Comparison of ENCODE assay signal across 20 mouse cellular contexts in the genomic region with DNA sequence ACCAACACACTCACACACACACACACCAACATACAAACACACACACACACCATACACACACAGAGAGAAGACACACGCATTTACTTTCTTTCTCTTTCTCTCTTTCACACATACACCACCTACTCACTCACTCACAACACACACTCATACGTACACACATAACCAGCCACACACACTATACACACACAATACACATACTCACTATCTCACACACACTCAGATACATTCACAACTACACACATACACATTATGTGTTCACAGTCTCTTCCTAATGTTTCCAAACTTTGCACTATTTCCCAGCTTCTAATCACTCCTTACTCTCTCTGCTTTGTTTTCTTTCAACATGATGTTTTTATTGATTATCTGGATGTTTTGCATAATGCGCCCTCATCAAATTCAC.
A peak's percentile ranks its signal among the peaks of the same experiment; 100 is the strongest.
DNase-seq lines count a peak whose midpoint lies in the region; ATAC-seq lines count a peak whose summit lies in the region.
"Had no signal": no experiment of that assay in that cellular context is flagged by ENCODE, and none has a peak within 500 bp of the region (broad histone marks: within the 10 kb centered on the region; RNA-seq: fewer than 3 reads in every experiment).

No protein-coding gene starts in this region.

- no peaks in the 10 kb centered on the region for H3K4me1 ChIP-seq in embryonic facial prominence, embryonic 11.5 days (ENCODE audit: control insufficient read depth, insufficient read depth, low read length)
- peaks cover 8% of the 10 kb centered on the region for H3K4me1 ChIP-seq in embryonic facial prominence, embryonic 10.5 days
- peaks cover 12% of the 10 kb centered on the region; the same call in 1 of the 2 replicates for H3K4me1 ChIP-seq in forebrain, embryonic 13.5 days
- 0 out of 2 replicates have a peak, but pooled peaks cover 2% of the 10 kb centered on the region for H3K4me1 ChIP-seq in forebrain, embryonic 16.5 days (replicated peaks; ENCODE audit: control insufficient read depth, insufficient read depth, low read length)
- 0 out of 2 replicates have a peak, but pooled peaks cover 3% of the 10 kb centered on the region for H3K4me1 ChIP-seq in kidney, embryonic 16.5 days (ENCODE audit: insufficient read depth, low read length)
- H3K4me1 ChIP-seq in midbrain, embryonic 12.5 days, result peaks cover 10% of the 10 kb centered on the region
- H3K4me1 ChIP-seq in midbrain, embryonic 10.5 days, result peaks cover 17% of the 10 kb centered on the region
- H3K4me1 ChIP-seq: embryonic facial prominence, embryonic 12.5 days; embryonic facial prominence, embryonic 15.5 days; heart, embryonic 10.5 days; heart, embryonic 13.5 days; intestine, embryonic 15.5 days had no signal

- no peaks in the 10 kb centered on the region for H3K9me3 ChIP-seq in embryonic facial prominence, embryonic 11.5 days (replicated peaks; ENCODE audit: control insufficient read depth, low read length)
- H3K9me3 ChIP-seq in embryonic facial prominence, embryonic 10.5 days, result no peaks in the 10 kb centered on the region
- H3K9me3 ChIP-seq in forebrain, embryonic 13.5 days (replicated peaks), result no peaks in the 10 kb centered on the region
- H3K9me3 ChIP-seq in forebrain, embryonic 16.5 days (ENCODE audit: control insufficient read depth, low read length), result no peaks in the 10 kb centered on the region
- no peaks in the 10 kb centered on the region for H3K9me3 ChIP-seq in kidney, embryonic 16.5 days (ENCODE audit: low read length)
- no peaks in the 10 kb centered on the region for H3K9me3 ChIP-seq in midbrain, embryonic 12.5 days
- H3K9me3 ChIP-seq in midbrain, embryonic 10.5 days (replicated peaks), result no peaks in the 10 kb centered on the region
- H3K9me3 ChIP-seq: embryonic facial prominence, embryonic 12.5 days; embryonic facial prominence, embryonic 15.5 days; heart, embryonic 10.5 days; heart, embryonic 13.5 days; hindbrain, embryonic 12.5 days; hindbrain, embryonic 15.5 days; intestine, embryonic 15.5 days had no signal

- no peaks in the 10 kb centered on the region for H3K27me3 ChIP-seq in embryonic facial prominence, embryonic 11.5 days (ENCODE audit: control insufficient read depth, insufficient read depth, low read length)
- no peaks in the 10 kb centered on the region for H3K27me3 ChIP-seq in embryonic facial prominence, embryonic 10.5 days (replicated peaks; ENCODE audit: low read depth, poor library complexity, severe bottlenecking)
- H3K27me3 ChIP-seq in forebrain, embryonic 13.5 days, result no peaks in the 10 kb centered on the region
- H3K27me3 ChIP-seq in forebrain, embryonic 16.5 days (replicated peaks; ENCODE audit: control insufficient read depth, insufficient read depth, low read length), result no peaks in the 10 kb centered on the region
- H3K27me3 ChIP-seq in kidney, embryonic 16.5 days (ENCODE audit: insufficient read depth, low read length), result no peaks in the 10 kb centered on the region
- H3K27me3 ChIP-seq in midbrain, embryonic 12.5 days, result no peaks in the 10 kb centered on the region
- no peaks in the 10 kb centered on the region for H3K27me3 ChIP-seq in midbrain, embryonic 10.5 days (ENCODE audit: low read depth, poor library complexity, severe bottlenecking)
- H3K27me3 ChIP-seq: embryonic facial prominence, embryonic 12.5 days; embryonic facial prominence, embryonic 15.5 days; heart, embryonic 13.5 days; hindbrain, embryonic 12.5 days; hindbrain, embryonic 15.5 days; intestine, embryonic 15.5 days had no signal

- 77% methylated on average over 3 of the region's 3 CpGs for WGBS in embryonic facial prominence, embryonic 11.5 days
- WGBS in embryonic facial prominence, embryonic 10.5 days, result 81% methylated on average over 3 of the region's 3 CpGs
- 87% methylated on average over 3 of the region's 3 CpGs for WGBS in forebrain, embryonic 13.5 days
- WGBS in forebrain, embryonic 16.5 days, result 83% methylated on average over 3 of the region's 3 CpGs
- 89% methylated on average over 3 of the region's 3 CpGs for WGBS in kidney, embryonic 16.5 days
- 89% methylated on average over 3 of the region's 3 CpGs for WGBS in midbrain, embryonic 12.5 days
- 84% methylated on average over 3 of the region's 3 CpGs for WGBS in midbrain, embryonic 10.5 days

- H3K36me3 ChIP-seq in embryonic facial prominence, embryonic 11.5 days (replicated peaks; ENCODE audit: control insufficient read depth, insufficient read depth, low read depth, low read length), result no peaks in the 10 kb centered on the region
- no peaks in the 10 kb centered on the region for H3K36me3 ChIP-seq in embryonic facial prominence, embryonic 10.5 days (replicated peaks)
- H3K36me3 ChIP-seq in forebrain, embryonic 13.5 days (ENCODE audit: poor library complexity, severe bottlenecking), result no peaks in the 10 kb centered on the region
- no peaks in the 10 kb centered on the region for H3K36me3 ChIP-seq in forebrain, embryonic 16.5 days (ENCODE audit: control insufficient read depth, insufficient read depth)
- no peaks in the 10 kb centered on the region for H3K36me3 ChIP-seq in kidney, embryonic 16.5 days (ENCODE audit: insufficient read depth, low read length)
- no peaks in the 10 kb centered on the region for H3K36me3 ChIP-seq in midbrain, embryonic 12.5 days
- H3K36me3 ChIP-seq in midbrain, embryonic 10.5 days, result peaks cover 4% of the 10 kb centered on the region; the same call in 1 of the 2 replicates
- H3K36me3 ChIP-seq: embryonic facial prominence, embryonic 12.5 days; embryonic facial prominence, embryonic 15.5 days; heart, embryonic 10.5 days; heart, embryonic 13.5 days; hindbrain, embryonic 12.5 days; hindbrain, embryonic 15.5 days; intestine, embryonic 15.5 days had no signal

- H3K27ac ChIP-seq in embryonic facial prominence, embryonic 11.5 days (replicated peaks; ENCODE audit: low read depth, low read length), result no peak overlapping the region
- H3K27ac ChIP-seq in embryonic facial prominence, embryonic 10.5 days (replicated peaks), result no peak overlapping the region
- no peak overlapping the region for H3K27ac ChIP-seq in forebrain, embryonic 13.5 days
- H3K27ac ChIP-seq in forebrain, embryonic 16.5 days (ENCODE audit: low read length), result no peak overlapping the region
- no peak overlapping the region for H3K27ac ChIP-seq in kidney, embryonic 16.5 days (ENCODE audit: low read length)
- H3K27ac ChIP-seq in midbrain, embryonic 12.5 days (replicated peaks), result no peak overlapping the region
- no peak overlapping the region for H3K27ac ChIP-seq in midbrain, embryonic 10.5 days (replicated peaks)
- H3K27ac ChIP-seq: embryonic facial prominence, embryonic 12.5 days; embryonic facial prominence, embryonic 15.5 days; heart, adult 2 months; heart, embryonic 10.5 days; heart, embryonic 13.5 days; hindbrain, embryonic 12.5 days; hindbrain, embryonic 15.5 days; intestine, embryonic 15.5 days had no signal

- no peak overlapping the region for H3K4me3 ChIP-seq in embryonic facial prominence, embryonic 11.5 days (ENCODE audit: low read depth, low read length)
- H3K4me3 ChIP-seq in embryonic facial prominence, embryonic 10.5 days, result no peak overlapping the region
- H3K4me3 ChIP-seq in forebrain, embryonic 13.5 days, result no peak overlapping the region
- no peak overlapping the region for H3K4me3 ChIP-seq in forebrain, embryonic 16.5 days (replicated peaks; ENCODE audit: low read length)
- H3K4me3 ChIP-seq in kidney, embryonic 16.5 days (ENCODE audit: low read length), result no peak overlapping the region
- H3K4me3 ChIP-seq in midbrain, embryonic 12.5 days, result no peak overlapping the region
- H3K4me3 ChIP-seq in midbrain, embryonic 10.5 days, result no peak overlapping the region
- H3K4me3 ChIP-seq: embryonic facial prominence, embryonic 12.5 days; heart, adult 2 months; heart, embryonic 10.5 days; heart, embryonic 13.5 days; hindbrain, embryonic 12.5 days; hindbrain, embryonic 15.5 days; intestine, embryonic 15.5 days had no signal

- no peak overlapping the region for H3K9ac ChIP-seq in embryonic facial prominence, embryonic 11.5 days (replicated peaks; ENCODE audit: low read length)
- no peak overlapping the region for H3K9ac ChIP-seq in forebrain, embryonic 13.5 days
- H3K9ac ChIP-seq in forebrain, embryonic 16.5 days (replicated peaks; ENCODE audit: low read depth, low read length), result no peak overlapping the region
- H3K9ac ChIP-seq in kidney, embryonic 16.5 days (replicated peaks; ENCODE audit: low read length), result no peak overlapping the region
- no peak overlapping the region for H3K9ac ChIP-seq in midbrain, embryonic 12.5 days (replicated peaks)
- H3K9ac ChIP-seq: embryonic facial prominence, embryonic 12.5 days; embryonic facial prominence, embryonic 15.5 days; heart, embryonic 13.5 days; hindbrain, embryonic 12.5 days; hindbrain, embryonic 15.5 days; intestine, embryonic 15.5 days had no signal

- no peak overlapping the region for H3K4me2 ChIP-seq in embryonic facial prominence, embryonic 11.5 days (ENCODE audit: low read depth, low read length)
- H3K4me2 ChIP-seq in forebrain, embryonic 13.5 days, result no peak overlapping the region
- no peak overlapping the region for H3K4me2 ChIP-seq in forebrain, embryonic 16.5 days (ENCODE audit: low read length)
- no peak overlapping the region for H3K4me2 ChIP-seq in kidney, embryonic 16.5 days (replicated peaks; ENCODE audit: low read depth, low read length)
- H3K4me2 ChIP-seq in midbrain, embryonic 12.5 days (replicated peaks), result no peak overlapping the region
- H3K4me2 ChIP-seq: intestine, embryonic 15.5 days had no signal

- no peak for DNase-seq in embryonic facial prominence, embryonic 11.5 days (ENCODE audit: low spot score)
- no peak for DNase-seq in embryonic facial prominence, embryonic 10.5 days (ENCODE audit: low spot score)
- DNase-seq in kidney, postnatal 25 days, result no peak
- no peak for DNase-seq in midbrain, embryonic 10.5 days (ENCODE audit: low spot score)
- DNase-seq: cerebellum, adult 11-12 months; cerebellum, adult 8-10 months; gastrocnemius, postnatal 36 days; heart, adult 2 months had no signal

- 0 out of 2 replicates have a peak, but pooled peaks have one; percentile 53 for ATAC-seq in embryonic facial prominence, embryonic 11.5 days (replicated peaks; ENCODE audit: insufficient number of reproducible peaks, low FRiP score, low TSS enrichment, low read depth)
- peak; percentile 57 for ATAC-seq in forebrain, embryonic 13.5 days
- ATAC-seq in forebrain, embryonic 16.5 days, result no peak
- ATAC-seq in kidney, embryonic 16.5 days (ENCODE audit: low FRiP score, low TSS enrichment), result 0 out of 2 replicates have a peak, but pooled peaks have one; percentile 49
- peak; percentile 11; the same call in 1 of the 2 replicates for ATAC-seq in midbrain, embryonic 12.5 days (ENCODE audit: low FRiP score, low read depth)
- ATAC-seq: activated CD4-positive, CD25-positive, alpha-beta regulatory T cell, adult 4 months had no signal
